Mouse (Mus musculus) ES-E14 (cell line): ENCODE results near the gene Jmjd6.

Experiments used
- CHD2 ChIP-seq: IDR thresholded peaks from 2 replicates; pipeline ENCODE4 v1.6.1; 2014; ENCODE audit warnings: mild to moderate bottlenecking, low read depth, low read length, inconsistent platforms
- HCFC1 ChIP-seq: IDR thresholded peaks from 2 replicates; pipeline ENCODE4 v1.6.1; 2012; ENCODE audit warnings: low read length, inconsistent platforms, borderline replicate concordance; ENCODE audit not compliant: insufficient read depth
- MAFK ChIP-seq: IDR thresholded peaks from 2 replicates; pipeline ENCODE4 v1.6.1; 2014; ENCODE audit warnings: mild to moderate bottlenecking, low read depth, low read length, inconsistent platforms; ENCODE audit not compliant: insufficient read depth
- ZC3H11A ChIP-seq: IDR thresholded peaks from 2 replicates; pipeline ENCODE4 v1.6.1; 2012; ENCODE audit warnings: low read depth, mild to moderate bottlenecking, inconsistent platforms, low read length, borderline replicate concordance
- ZNF384 ChIP-seq: IDR thresholded peaks from 2 replicates; pipeline ENCODE4 v1.6.1; 2012; ENCODE audit warnings: low read depth, low read length, inconsistent platforms

DNA sequence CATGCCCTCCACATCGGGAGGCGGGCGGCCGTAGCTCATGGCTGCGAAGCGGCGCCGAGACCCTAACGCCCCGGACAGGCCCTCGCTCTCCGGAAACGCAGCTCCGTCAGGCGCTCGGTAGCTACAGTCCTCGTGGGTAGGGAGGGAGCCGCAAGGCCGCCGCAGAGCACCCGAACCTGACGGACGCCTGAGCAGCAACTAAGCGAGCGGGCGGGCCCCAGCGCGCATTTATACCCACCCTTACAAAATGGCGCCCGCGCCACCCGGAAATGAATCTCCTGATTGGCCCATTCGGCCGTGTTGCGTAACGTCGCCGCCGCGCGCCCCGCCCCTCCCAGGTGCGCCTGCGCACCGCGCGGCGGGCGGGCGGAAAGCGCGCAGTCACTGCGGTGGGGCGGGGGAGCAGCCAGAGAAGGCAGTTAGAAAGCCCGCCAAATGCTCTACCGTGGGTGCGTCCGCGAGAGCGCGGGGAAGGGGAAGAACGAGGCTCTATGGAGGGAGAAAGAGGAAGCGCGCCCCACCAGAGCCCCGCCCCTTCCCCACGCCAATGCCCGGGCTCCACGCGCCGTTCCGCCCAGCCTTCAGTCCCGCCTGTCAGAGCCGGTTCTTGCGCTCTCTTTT is 9.8 kb upstream of the Jmjd6 start, which contains the start of gene Srsf2:
- TF ChIP-seq MAFK (peak; percentile 98), ZC3H11A (no peak), CHD2 (no peak), HCFC1 (0 out of 2 replicates have a peak, but pooled peaks have one; percentile 61), ZNF384 (no peak)
